Mouse (Mus musculus) lung, postnatal 14 days (tissue): ENCODE measurements around the gene 1700001C19Rik.

ENCODE experiments used
- DNase-seq: peaks from one replicate; pipeline ENCODE4 v3.0.0; 2021

The 1700001C19Rik gene

DNA sequence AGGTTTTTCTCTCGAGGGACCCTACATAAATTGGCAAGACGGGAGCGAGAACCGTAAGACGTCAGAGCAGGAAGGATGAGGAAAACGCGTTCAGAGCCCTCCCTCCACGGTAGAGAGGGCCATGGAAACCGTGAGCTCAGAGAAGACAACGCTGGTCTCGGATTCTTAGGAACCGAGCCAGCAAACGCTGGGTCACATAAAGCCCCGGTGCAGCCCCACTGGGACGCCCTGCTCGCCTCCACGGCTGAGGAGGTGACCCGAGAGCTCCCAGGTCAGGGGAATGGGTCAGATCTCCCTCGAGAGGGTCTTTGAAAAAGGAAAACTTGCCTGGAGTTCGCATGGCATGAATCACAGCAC lies 68.1 kb downstream of the 1700001C19Rik start:
- no peak for DNase-seq

DNA sequence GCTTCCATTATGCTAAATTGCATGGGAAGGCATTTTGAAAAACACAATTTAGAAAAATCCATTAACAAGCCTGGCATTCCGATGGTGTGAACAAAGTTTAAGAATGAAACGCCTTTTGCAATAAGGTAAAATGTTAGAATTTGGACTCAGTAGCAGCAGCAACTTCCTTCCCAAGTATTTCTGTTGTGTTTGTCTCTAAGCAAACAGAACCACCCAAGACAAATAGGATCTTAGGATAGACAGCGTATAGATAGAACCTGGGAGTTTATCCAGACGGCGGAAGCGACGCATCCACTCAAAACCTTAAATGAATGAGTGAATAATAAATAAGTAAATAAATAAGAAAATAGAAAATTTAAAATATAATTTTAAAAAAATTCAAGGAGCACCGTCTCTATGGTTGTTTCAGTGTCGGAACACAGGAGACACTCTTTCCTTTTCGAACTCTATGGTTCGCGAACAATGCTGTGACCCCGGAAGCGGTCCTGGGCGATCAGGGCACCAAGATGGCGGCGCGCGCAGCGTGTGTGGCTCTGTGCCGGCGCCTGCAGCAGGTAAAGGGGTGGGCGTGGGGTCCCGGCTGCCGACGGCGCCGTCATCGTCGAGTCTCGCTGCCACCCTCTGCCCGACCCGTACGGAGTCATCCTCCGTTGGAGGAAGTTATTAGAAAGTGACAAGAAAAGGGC lies 68.6 kb downstream of the 1700001C19Rik start, which contains the start of gene Mrps10:
TSS of gene Mrps10 (plus strand) at position 487 of the 686 bp plus-strand sequence.
- peak; percentile 85 for DNase-seq
